Mouse (Mus musculus) monocyte, adult 2 months (primary cell): Measurements from ENCODE around the gene Gramd4.

Source experiments
- DNase-seq, 2 experiments: peaks; one replicate each; pipeline ENCODE4 v3.0.0; 2022; ENCODE audit warnings: low spot score in 2 of 2, low read depth in 1 of 2

Gene Gramd4

DNA sequence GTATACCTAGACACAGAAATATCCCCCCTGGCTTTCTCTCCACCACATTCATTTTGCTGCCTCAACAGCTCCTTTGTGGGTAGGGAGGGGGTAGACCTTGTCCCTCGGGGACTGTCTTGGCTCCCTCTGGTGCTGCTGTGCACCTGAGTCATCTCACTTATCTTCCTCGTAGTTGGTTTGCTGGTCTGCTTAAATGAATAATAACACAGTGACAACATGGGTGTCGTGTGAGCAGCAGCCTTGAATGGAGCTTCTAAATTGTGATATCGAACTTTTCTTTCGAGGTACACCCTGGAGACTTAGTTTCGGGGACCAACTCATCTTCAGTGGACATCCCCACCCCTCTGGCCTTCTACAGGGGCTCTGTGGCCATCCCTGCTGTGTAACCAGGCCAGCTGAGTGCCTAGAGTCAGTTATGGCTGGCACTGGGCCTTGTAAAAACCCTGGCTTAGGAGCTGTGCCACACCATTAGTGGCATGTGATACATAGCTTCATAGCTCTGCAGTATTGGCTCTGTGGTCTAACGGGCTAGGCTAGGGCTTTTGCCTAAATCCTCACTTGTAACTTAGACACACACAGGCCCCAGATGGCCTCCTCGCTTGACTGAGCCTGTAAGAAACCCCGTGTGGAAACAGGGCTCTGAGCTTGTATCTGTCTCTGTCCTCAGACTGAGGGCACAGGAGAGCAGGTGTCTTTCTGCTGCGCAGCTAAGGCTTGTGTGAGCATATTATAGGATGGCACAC is 53.0 kb downstream of the Gramd4 start:
- no peak for DNase-seq

DNA sequence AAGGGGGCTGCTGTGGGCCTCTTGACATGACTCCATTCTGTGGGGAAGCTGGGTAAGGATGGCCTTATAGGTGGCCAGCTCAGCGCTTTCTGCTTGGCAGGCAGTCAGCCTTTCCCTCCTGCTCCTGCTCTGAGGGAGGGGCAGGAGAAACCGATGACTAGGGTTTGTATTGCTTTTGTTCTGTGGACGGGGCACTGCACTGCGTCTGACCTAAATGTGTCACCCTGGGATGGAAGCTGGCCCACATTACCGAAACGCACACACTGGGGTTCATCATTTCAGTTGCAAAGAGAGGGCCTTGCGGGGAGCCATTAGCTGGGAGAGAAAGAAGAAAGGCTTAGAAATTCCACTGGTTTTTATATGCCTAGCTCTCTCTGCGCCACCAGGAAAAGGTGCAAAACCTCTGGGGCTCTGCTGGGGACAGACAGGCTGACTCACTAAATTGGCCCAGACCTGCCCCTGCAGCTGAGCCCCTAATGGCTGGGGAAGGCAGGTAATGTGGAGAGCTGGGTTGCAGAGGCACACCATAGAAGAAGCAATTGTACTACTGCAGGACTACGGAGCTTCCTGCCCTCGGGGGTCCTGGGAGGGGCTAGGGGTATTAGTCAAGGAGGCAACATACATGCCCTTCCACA is 55.3 kb downstream of the Gramd4 start:
- no peak for DNase-seq

DNA sequence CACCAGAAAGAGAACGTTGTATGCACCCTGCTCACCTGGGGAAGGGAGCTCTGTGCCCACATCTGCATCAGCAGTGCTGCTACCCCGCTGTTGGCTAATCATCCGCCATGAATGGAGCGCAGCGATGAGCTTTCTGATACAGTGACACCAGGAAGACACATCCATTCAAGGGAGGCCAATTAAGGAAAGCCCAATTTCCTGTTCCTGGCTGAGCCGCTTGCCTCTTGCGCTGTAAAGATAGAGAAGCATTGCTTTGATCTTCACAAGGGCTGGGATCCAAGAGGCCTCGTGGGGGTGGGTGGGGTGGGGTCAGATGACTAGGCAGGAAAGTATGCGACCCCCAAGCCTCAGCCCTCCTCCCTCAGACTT is 55.8 kb downstream of the Gramd4 start:
- DNase-seq: no peak

DNA sequence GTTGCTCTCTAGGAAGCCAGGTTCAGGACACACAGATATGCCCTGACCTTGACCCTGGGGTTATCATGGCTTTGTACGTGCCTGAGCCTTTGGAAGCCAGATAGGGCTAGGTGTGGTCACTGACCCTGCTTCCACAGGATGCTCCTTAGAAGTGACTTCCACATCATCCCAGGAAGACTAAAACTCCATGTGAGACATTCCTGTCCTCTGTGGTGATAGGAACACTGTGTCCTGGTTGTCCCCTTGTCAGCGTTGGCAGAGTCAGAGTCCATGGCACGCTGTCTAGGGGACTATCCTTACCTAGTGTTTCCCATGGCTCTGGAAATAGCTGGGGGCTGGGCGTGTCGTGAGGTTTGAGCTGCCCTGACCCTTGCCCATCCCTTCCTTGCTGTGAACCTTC is 58.9 kb downstream of the Gramd4 start:
- DNase-seq: no peak

DNA sequence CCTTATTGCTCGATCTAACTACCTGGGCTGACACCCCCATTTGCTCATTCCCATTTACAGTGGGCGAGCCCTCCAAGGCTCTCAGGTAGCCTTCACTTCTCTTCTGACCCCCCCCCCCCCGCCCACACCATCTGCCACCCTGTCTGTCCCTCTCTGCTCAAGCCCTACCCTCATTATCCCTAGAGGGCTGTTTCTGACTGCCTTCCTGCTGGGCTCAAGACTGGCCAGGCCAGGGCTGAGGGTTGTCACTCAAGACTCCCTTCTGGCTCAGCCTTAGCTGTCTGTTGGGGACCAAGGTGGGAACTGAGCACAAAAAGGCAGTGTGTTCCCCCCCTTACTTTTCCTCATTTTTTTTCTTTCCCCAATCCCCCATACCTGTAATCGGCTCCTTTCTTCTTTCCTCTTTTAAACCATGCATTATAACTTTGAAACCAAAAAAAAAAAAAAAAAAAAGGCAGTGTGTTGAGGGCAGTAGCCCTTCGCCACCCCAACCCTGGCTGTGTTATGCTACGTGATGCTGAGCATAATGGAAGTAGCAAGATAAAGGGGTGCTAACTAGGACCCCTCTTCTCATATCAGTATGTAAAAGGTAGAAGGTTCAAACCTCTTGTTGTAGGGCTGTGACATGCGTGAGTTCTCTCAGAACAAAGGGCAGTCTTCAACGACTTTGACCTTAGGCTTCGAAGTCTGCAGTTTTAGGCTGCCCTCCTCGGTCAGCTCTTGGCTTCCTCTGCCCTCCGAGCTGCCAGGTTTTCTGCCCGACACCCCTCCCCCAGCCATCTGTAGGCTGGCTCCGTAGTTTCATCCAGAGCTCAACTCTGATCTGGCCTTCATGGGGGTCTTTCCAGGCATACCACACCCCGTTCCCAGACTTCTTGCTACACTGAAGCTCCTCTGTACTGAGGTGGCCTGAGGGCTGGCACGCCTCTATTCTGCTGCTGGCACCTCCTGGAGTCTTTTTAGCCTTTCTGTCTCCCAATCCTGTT is 59.9 kb downstream of the Gramd4 start:
- no peak for DNase-seq

DNA sequence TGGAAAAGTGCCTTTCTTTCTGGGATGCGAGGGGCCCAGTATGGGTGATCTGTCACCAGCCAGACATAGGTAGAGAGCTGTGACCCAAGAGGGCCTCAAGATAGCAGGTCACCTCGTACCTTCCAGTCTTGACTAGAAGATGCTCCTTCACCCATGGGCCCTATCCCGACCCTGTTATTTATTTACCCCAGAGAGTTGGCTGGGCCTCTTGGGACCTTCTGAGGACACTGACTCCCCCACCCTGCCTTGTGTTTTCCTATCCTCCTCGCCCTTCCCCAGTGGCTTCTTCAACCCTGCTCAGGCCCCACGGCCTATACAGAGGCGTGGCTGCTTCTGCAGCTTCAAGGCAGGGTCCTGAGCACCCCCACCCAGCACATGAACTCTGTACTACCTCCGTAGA is 61.7 kb downstream of the Gramd4 start:
- DNase-seq: no peak

DNA sequence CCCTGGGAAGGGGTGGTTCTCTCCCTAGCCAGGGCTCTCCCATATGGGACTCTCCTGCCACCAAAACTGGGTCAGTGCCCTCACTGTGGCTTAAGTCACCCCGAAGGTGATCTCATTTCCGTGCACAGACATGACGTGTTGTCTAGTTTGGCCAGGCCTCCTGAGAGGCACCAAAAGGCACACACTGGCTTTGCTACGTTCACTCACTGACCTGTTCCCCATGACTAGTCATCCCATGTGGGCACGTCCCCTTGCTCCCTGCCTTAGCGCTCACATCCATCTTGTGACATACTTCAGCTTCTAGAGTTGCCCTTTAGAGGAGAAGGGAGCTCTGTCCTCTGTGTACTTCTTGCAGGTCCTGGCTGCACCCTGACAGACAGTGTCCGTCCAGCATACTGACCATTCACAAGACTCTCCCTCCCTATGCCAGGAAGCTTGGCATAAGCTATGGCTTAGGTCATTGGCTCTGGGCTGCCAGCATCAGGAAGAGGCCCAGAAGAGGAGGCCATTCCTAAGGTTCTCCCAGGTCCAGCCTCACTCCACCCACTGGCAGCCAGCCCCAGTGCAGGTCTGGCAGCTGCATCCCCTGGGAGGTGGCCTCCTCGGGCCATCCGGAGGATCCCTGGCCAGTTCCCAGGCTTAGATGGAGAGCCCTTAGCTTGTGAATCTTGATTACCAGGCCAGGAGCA is 64.9 kb downstream of the Gramd4 start:
- no peak for DNase-seq

DNA sequence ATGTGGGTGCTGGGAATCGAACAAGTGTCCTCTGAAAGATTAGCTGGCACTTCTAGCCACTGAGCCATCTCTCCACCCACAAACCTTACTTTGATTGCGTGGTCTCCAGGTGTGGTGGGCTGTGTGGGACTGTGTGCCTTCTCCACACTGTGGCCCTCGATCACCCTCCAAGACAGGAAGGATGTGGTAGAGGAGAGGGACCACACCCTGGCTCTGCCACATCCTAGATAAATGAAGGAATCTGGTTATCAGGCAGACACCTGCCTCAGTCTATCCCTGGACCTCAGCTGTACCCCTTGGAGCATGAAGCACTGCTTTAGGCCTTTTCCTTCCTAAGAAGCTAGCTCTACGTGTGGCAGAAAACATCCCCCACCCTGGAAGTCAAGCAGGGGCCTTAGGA is 65.9 kb downstream of the Gramd4 start:
- DNase-seq: no peak

DNA sequence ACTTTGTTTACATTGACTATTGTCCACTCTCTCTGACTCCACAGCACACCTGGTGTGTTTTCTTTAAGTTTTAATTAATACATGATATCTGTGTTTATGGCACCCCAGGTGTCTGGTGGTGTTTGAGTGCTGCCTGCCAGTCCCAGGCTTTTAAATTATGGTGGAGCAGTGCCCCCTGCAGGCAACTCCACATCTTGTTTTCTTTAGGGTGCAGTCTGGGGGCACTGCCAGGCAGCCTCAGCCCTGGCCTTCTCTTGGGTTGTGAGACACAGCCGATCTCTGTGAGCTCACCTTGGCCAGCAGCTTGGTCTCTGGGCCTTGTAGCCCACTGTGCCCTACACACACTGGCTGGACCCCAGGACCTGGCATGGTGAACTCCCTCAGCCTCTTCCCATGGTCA is 66.9 kb downstream of the Gramd4 start:
- DNase-seq: peak; percentile 30 to 39

DNA sequence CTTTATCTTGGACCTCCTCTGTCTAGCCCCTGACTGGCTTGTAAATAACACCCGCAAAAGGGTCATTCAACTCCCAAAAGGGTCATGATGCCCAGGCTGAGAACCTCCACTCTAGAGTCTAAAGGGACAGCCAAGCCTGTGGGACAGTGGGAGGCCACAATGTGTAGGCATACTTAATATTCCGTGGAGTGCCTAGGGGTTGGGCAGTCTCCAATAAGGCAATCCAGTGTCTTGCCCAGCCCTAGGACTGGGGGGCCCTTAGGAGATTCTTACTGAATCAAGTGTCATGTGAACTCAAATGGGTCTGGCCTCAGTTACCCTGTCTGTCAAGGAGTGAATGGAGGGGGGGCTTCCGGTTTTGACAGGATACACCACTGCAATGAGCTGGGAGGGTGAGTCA is 71.5 kb downstream of the Gramd4 start:
- no peak for DNase-seq

DNA sequence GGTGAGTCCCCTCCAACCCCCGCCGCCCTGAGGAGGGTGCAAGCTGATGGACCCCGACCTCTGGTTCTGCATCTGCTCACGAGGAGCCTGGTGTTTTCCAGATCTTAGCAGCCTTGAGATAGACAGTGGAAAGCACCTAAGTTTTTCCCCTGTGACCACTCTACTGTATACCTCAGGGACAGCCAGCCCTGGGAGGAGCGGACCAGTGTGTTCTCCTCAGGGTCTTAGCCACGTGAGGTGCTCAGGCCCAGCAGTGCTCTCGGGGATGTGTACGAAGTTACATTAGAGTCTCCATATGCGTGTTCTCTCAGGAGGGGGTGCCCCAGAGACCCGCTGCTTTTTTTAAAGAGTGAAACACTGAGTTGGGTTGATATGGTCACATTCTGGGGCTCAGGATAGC is 73.2 kb downstream of the Gramd4 start:
- DNase-seq: no peak

DNA sequence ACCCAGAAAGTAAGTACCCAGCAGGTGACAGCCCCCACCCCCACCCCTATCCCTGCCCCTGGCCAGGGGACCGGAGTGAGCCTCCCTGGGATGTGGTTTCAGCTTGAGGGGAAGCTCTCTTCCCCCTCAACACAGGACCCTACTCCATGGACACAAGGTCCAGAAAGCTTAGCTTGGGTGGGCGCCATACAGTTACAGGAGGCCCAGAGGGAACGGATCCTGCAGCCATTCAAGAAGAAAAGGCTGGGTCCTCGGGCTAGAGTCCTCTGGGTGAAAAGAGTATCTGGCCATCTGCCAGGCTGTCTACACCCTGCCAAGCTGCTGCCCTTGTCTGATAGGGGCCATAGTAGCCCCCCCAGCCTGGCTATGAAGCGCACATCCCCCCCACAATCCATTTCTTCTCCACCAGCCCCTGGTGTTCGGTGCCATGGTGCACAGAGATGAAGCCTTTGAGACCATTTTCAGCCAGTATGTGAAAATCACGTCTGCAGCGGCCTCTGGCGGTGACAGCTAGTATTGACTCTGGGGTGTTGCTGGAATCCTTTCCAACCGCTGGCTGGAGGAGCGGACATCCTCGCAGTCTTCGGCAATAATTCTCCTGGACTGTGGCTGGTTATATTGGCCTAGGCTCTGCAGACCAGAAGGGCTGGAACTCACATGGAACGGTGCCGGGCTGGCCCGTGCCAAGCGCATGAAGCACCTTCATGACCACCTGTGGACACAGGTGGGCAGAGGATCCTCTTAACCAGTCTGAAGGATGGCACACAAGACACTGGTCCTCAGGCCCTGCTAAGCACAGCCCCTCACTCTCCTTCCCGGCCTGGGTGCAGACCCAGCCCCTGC is 77.7 kb downstream of the Gramd4 start:
- DNase-seq: peak; percentile 45 to 67

DNA sequence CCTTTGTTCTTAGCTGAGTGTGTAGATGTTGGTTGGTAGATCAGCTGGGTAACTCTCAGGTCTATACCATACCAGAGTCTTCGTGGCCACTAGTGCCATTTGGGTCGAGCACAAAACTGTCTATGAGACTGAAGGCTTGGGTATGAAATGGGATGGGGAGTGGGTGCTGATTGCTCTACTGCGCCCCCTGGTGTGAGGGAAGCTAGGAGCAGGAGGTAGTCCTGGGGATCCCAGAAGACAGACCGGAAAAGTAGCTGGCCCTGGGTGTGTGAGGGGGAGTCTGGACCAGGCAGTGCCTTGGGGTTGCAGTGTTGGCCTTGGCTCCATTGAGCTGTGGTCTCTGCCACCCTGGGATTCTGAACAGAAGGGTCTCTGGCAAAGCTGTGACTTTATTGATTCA is 80.1 kb downstream of the Gramd4 start:
- DNase-seq: no peak

DNA sequence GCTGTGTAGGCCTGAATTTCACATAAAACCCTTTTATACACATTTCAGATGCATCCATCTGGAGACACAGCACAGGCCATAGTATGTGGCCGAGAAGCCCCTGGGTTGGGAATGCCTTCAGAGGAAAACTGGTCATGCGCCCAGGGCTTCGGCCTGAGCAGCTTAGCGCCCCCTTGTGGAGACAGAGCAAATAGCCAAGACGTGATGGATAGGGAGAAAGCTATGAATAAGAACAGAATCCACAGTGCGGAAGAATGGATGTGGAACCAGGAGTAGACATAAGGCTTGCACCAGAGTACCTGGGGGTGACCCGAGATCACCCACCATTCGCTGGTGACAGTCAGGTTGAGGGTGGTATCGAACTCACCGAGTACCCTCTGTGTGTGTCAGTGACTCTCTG is 82.8 kb downstream of the Gramd4 start:
- no peak for DNase-seq

DNA sequence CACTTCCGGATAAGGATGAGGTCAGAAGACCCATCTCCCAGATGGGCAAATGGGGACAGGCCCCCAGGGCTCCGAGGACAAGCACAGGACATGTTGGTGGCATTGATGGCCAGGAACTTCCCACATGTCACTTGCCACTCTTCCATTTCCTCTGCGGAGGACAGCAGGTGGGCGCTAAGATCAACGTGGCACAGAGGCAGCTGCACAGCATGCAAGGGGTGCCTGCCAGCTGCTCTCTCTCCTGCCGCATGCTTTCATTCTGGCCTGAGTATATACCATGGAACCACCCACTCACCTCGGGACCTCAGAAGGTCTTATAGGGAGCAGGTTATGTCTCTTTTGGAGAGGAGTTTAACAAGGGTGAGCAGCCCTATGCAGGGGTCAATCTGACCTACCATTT is 87.1 kb downstream of the Gramd4 start:
- DNase-seq: no peak

DNA sequence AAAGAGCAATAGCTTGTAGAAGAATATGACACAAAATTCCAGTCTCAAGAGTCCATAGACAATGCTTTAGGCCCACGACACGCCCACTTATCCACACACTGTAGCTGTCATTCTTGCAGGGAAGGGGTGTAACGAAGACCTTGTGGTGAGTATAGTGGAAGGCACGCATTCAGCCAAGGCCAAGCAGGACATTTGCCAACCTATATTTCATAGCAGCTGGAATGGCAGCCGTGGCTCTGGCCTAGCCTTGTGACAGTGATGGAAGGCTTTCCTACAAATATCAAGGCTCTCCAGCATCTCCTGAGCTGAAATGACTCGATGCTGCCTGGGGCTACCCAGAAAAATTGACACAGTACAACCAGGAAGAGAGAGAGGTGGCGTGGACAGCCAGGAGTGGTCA is 87.6 kb downstream of the Gramd4 start:
- no peak for DNase-seq

DNA sequence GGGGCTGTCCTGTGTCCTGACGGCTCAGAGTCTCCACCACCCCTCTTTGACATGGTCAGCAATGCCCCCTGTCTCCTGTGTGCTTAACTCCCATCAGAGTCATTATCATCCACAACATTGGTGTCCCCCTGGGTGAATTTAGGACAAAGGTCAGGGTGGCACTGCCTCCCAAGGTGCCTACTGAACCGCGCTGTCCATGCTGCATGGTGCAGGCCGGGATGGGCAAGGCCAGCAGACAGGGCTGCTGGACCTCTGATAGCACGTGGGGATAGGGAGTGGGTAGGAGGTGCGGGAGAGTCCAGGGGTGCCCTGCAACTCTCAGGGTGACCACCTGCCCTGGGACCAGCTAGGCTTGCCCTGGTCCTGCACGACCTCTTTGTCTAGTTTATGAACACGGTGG is 89.4 kb downstream of the Gramd4 start:
- no peak for DNase-seq

DNA sequence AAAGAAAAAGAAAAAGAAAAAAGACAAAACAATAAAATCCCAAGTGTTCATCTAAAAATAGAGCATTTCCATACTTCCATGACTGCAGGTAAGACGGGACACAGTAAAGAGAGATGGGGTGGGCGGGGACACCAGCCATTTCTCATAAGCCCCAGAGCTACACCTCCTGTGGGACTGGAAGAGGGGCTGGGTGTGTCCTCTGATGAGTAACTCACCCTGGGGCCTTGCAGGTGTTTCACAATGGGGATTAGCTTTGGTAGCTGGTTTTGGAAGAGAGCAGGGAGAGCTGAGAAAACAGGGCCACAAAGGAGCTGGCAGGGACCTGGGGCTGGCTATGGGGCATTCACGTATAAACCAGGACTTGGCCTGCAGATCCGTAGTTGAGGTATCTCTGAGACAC is 93.1 kb downstream of the Gramd4 start:
- DNase-seq: no peak

DNA sequence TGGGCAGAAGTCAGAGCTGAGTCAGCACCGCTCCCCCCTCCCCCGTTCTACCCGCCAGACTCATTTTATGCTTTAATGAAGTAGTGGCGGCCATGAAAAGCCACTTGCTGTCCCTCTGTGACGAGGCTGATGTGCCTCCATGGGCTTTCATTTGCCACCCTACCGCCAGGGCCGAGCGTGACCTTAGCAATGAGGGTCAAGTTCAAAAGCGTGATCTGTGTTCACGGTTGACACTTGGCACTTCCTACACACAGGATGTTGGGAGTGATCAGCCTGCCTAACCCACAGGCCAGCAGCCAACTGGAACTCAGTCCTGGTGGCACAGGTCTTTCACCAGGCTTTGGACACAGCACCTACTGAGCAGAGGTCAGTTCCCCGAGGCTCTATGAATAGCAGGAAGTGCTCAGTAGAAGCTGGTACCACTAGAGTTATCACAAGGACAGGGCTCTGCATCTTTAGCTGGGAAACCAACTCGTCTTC is 96.0 kb downstream of the Gramd4 start:
- no peak for DNase-seq

DNA sequence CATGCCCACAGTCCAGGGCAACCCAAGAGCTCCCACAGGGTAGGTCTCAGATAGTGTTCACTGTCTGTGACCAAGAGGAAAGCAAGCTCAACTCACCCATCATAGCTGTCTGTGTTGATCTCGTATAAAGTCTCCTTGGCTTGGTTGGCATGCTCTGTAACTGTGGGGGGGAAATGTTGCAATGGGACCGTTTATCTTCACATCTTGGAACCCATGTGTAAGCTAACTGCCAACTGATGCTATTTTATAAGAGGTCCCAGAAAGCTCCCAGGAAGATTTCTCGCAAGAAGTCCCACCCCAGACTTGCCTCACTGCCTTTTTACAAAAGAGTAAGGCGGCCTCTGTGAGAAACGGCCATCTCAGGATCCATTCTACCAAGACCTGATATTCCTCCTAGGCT is 99.0 kb downstream of the Gramd4 start:
- no peak for DNase-seq
